Mouse (Mus musculus): ENCODE measurements at regions not wholly inside any gene's neighbourhood (a gene's known extent, or its start where the extent isn't known, plus 50 kb on each side); places are given as distances from the start of the nearest gene placed in this dataset.

GRCm38 (mm10) chr15:95714408-95714807, 58.6 kb upstream of the Dbx2 start:
- 47% methylated on average over 3 of the region's 3 CpGs for WGBS
- TF ChIP-seq POLR2A (IDR thresholded peaks at IDR 0.05; ENCODE audit: borderline replicate concordance, extremely low read depth, insufficient read depth, insufficient read length) = no peak
- no peak overlapping the region for H3K27ac ChIP-seq (replicated peaks; ENCODE audit: low read depth, low read length)

GRCm38 (mm10) chr15:95715941-95716340, 60.2 kb upstream of the Dbx2 start:
- no peak overlapping the region for H3K4me3 ChIP-seq (replicated peaks; ENCODE audit: low read length)
- H3K27me3 ChIP-seq (ENCODE audit: control insufficient read depth, insufficient read depth, low read length) = no peaks in the 10 kb centered on the region
- 90% methylated on average over 9 of the region's 9 CpGs for WGBS
- no peak overlapping the region for H3K27ac ChIP-seq (replicated peaks; ENCODE audit: low read depth, low read length)
- ATAC-seq (ENCODE audit: low FRiP score, low read depth) (no peak), DNase-seq (ENCODE audit: low spot score) (no peak)
- no peaks in the 10 kb centered on the region for H3K36me3 ChIP-seq (ENCODE audit: control insufficient read depth, insufficient read depth, low read length)
- H3K9me3 ChIP-seq (ENCODE audit: control insufficient read depth, low read length) = no peaks in the 10 kb centered on the region
- no peak overlapping the region for H3K9ac ChIP-seq (ENCODE audit: low read depth, low read length, severe bottlenecking)
- TF ChIP-seq POLR2A (IDR thresholded peaks at IDR 0.05; ENCODE audit: borderline replicate concordance, extremely low read depth, insufficient read depth, insufficient read length) = no peak
- H3K4me1 ChIP-seq (ENCODE audit: control insufficient read depth, insufficient read depth, low read length) = no peaks in the 10 kb centered on the region
- no peak overlapping the region for H3K4me2 ChIP-seq (replicated peaks; ENCODE audit: low read depth, low read length, severe bottlenecking)

More at GRCm38 (mm10) chr15:95714408-95714807, 58.6 kb upstream of the Dbx2 start:
- H3K36me3 ChIP-seq (ENCODE audit: control insufficient read depth, insufficient read depth, low read length) = no peaks in the 10 kb centered on the region
- no peaks in the 10 kb centered on the region for H3K4me1 ChIP-seq (ENCODE audit: control insufficient read depth, insufficient read depth, low read length)
- ATAC-seq (ENCODE audit: low FRiP score, low read depth) (no peak), DNase-seq (ENCODE audit: low spot score) (no peak)
- no peak overlapping the region for H3K9ac ChIP-seq (ENCODE audit: low read depth, low read length, severe bottlenecking)
- H3K4me3 ChIP-seq (replicated peaks; ENCODE audit: low read length) = no peak overlapping the region
- no peaks in the 10 kb centered on the region for H3K27me3 ChIP-seq (ENCODE audit: control insufficient read depth, insufficient read depth, low read length)
- no peak overlapping the region for H3K4me2 ChIP-seq (replicated peaks; ENCODE audit: low read depth, low read length, severe bottlenecking)
- H3K9me3 ChIP-seq (ENCODE audit: control insufficient read depth, low read length) = no peaks in the 10 kb centered on the region

- Histone ChIP-seq H3K27ac (replicated peaks; ENCODE audit: low read depth, low read length) (no peak overlapping the region), H3K4me1 (ENCODE audit: control insufficient read depth, insufficient read depth, low read length) (no peaks in the 10 kb centered on the region), H3K4me2 (replicated peaks; ENCODE audit: low read depth, low read length, severe bottlenecking) (no peak overlapping the region), H3K9me3 (ENCODE audit: control insufficient read depth, low read length) (no peaks in the 10 kb centered on the region), H3K4me3 (replicated peaks; ENCODE audit: low read length) (no peak overlapping the region), H3K36me3 (ENCODE audit: control insufficient read depth, insufficient read depth, low read length) (no peaks in the 10 kb centered on the region), H3K27me3 (ENCODE audit: control insufficient read depth, insufficient read depth, low read length) (no peaks in the 10 kb centered on the region), H3K9ac (ENCODE audit: low read depth, low read length, severe bottlenecking) (no peak overlapping the region)
- WGBS = 42% methylated on average over 7 of the region's 7 CpGs
- no peak for DNase-seq (ENCODE audit: low spot score)
- TF ChIP-seq POLR2A (IDR thresholded peaks at IDR 0.05; ENCODE audit: borderline replicate concordance, extremely low read depth, insufficient read depth, insufficient read length) = no peak
- ATAC-seq (ENCODE audit: low FRiP score, low read depth) = no peak
These were observed 66.9 kb upstream of the Ano6 start for GRCm38 (mm10) chr15:95723699-95724098.

GRCm38 (mm10) chr15:95725866-95726265, 64.8 kb upstream of the Ano6 start:
- DNase-seq (ENCODE audit: low spot score) = peak; percentile 66
- no peak for TF ChIP-seq POLR2A (IDR thresholded peaks at IDR 0.05; ENCODE audit: borderline replicate concordance, extremely low read depth, insufficient read depth, insufficient read length)
- WGBS = 33% methylated on average over 11 of the region's 11 CpGs
- Histone ChIP-seq H3K4me3 (replicated peaks; ENCODE audit: low read length) (no peak overlapping the region), H3K27ac (replicated peaks; ENCODE audit: low read depth, low read length) (no peak overlapping the region), H3K9ac (ENCODE audit: low read depth, low read length, severe bottlenecking) (no peak overlapping the region), H3K36me3 (ENCODE audit: control insufficient read depth, insufficient read depth, low read length) (no peaks in the 10 kb centered on the region), H3K27me3 (ENCODE audit: control insufficient read depth, insufficient read depth, low read length) (no peaks in the 10 kb centered on the region), H3K9me3 (ENCODE audit: control insufficient read depth, low read length) (no peaks in the 10 kb centered on the region), H3K4me1 (ENCODE audit: control insufficient read depth, insufficient read depth, low read length) (no peaks in the 10 kb centered on the region), H3K4me2 (replicated peaks; ENCODE audit: low read depth, low read length, severe bottlenecking) (no peak overlapping the region)
- ATAC-seq (ENCODE audit: low FRiP score, low read depth) = peak; percentile 44; the same call in 1 of the 2 replicates

- no peaks in the 10 kb centered on the region for H3K9me3 ChIP-seq (ENCODE audit: control insufficient read depth, low read length)
- TF ChIP-seq POLR2A (IDR thresholded peaks at IDR 0.05; ENCODE audit: borderline replicate concordance, extremely low read depth, insufficient read depth, insufficient read length) = no peak
- no peak overlapping the region for H3K4me2 ChIP-seq (replicated peaks; ENCODE audit: low read depth, low read length, severe bottlenecking)
- WGBS = 81% methylated on average over 13 of the region's 13 CpGs
- H3K4me3 ChIP-seq (replicated peaks; ENCODE audit: low read length) = no peak overlapping the region
- no peaks in the 10 kb centered on the region for H3K27me3 ChIP-seq (ENCODE audit: control insufficient read depth, insufficient read depth, low read length)
- ATAC-seq (ENCODE audit: low FRiP score, low read depth) = no peak
- no peaks in the 10 kb centered on the region for H3K36me3 ChIP-seq (ENCODE audit: control insufficient read depth, insufficient read depth, low read length)
- no peak overlapping the region for H3K9ac ChIP-seq (ENCODE audit: low read depth, low read length, severe bottlenecking)
- DNase-seq (ENCODE audit: low spot score) = no peak
- H3K27ac ChIP-seq (replicated peaks; ENCODE audit: low read depth, low read length) = no peak overlapping the region
- H3K4me1 ChIP-seq (ENCODE audit: control insufficient read depth, insufficient read depth, low read length) = no peaks in the 10 kb centered on the region
These were observed 64.1 kb upstream of the Ano6 start for GRCm38 (mm10) chr15:95726516-95726915.

GRCm38 (mm10) chr15:95735746-95736145, 54.9 kb upstream of the Ano6 start:
- no peak overlapping the region for H3K4me2 ChIP-seq (replicated peaks; ENCODE audit: low read depth, low read length, severe bottlenecking)
- H3K27ac ChIP-seq (replicated peaks; ENCODE audit: low read depth, low read length) = no peak overlapping the region
- 89% methylated on average over 1 of the region's 1 CpGs for WGBS
- no peak overlapping the region for H3K9ac ChIP-seq (ENCODE audit: low read depth, low read length, severe bottlenecking)
- ATAC-seq (ENCODE audit: low FRiP score, low read depth) (no peak), DNase-seq (ENCODE audit: low spot score) (no peak)
- H3K27me3 ChIP-seq (ENCODE audit: control insufficient read depth, insufficient read depth, low read length) = no peaks in the 10 kb centered on the region
- no peak for TF ChIP-seq POLR2A (IDR thresholded peaks at IDR 0.05; ENCODE audit: borderline replicate concordance, extremely low read depth, insufficient read depth, insufficient read length)
- no peaks in the 10 kb centered on the region for H3K36me3 ChIP-seq (ENCODE audit: control insufficient read depth, insufficient read depth, low read length)
- H3K4me3 ChIP-seq (replicated peaks; ENCODE audit: low read length) = no peak overlapping the region
- no peaks in the 10 kb centered on the region for H3K4me1 ChIP-seq (ENCODE audit: control insufficient read depth, insufficient read depth, low read length)
- H3K9me3 ChIP-seq (ENCODE audit: control insufficient read depth, low read length) = no peaks in the 10 kb centered on the region
